8 mouse cellular contexts compared by ENCODE assay signal in genomic region chr12:105336094-105336420, GRCm38 (mm10). TPM values are rescaled to one million over a fixed set of nuclear protein-coding genes. Genes with fewer than 3 reads are reported as not detected.
DNase-seq lines count a peak whose midpoint lies in the region; ATAC-seq and TF ChIP-seq lines count a peak whose summit lies in the region.

No protein-coding gene starts in this region.

- TF ChIP-seq CTCF in lung, embryonic 14.5 days (IDR thresholded peaks at IDR 0.05; ENCODE audit: low read depth), result no peak

- H3K27me3 ChIP-seq in lung, embryonic 14.5 days (ENCODE audit: insufficient read depth, low read length), result peaks cover 29% of the 10 kb centered on the region
- peaks cover 10% of the 10 kb centered on the region; the same call in 1 of the 2 replicates for H3K27me3 ChIP-seq in limb, embryonic 11.5 days (ENCODE audit: control insufficient read depth, insufficient read depth, low read length)
- H3K27me3 ChIP-seq in stomach, embryonic 16.5 days (ENCODE audit: control insufficient read depth, insufficient read depth, low read length), result peaks cover 31% of the 10 kb centered on the region

- H3K36me3 ChIP-seq in lung, embryonic 14.5 days (ENCODE audit: insufficient read depth), result no peaks in the 10 kb centered on the region
- no peaks in the 10 kb centered on the region for H3K36me3 ChIP-seq in limb, embryonic 11.5 days (ENCODE audit: control insufficient read depth, insufficient read depth, low read length)
- H3K36me3 ChIP-seq in stomach, embryonic 16.5 days (ENCODE audit: control insufficient read depth, insufficient read depth, low read length), result no peaks in the 10 kb centered on the region

- DNase-seq in cerebellum, postnatal 25 days, result no peak
- DNase-seq in lung, embryonic 14.5 days, result no peak
- DNase-seq in lung, postnatal 10 days, result no peak
- DNase-seq in limb, embryonic 11.5 days (ENCODE audit: low spot score), result no peak
- DNase-seq in layer of hippocampus, adult 8-10 months (ENCODE audit: low spot score in 2 of 2), result no peak
- DNase-seq in thymus, postnatal 25 days, result no peak

- peak overlapping the region; percentile 43 for H3K9ac ChIP-seq in lung, embryonic 14.5 days
- no peak overlapping the region for H3K9ac ChIP-seq in limb, embryonic 11.5 days (ENCODE audit: low read length)
- no peak overlapping the region for H3K9ac ChIP-seq in stomach, embryonic 16.5 days (ENCODE audit: low read length)

- H3K4me3 ChIP-seq in lung, embryonic 14.5 days (ENCODE audit: low read depth, low read length), result peak overlapping the region; percentile 60
- H3K4me3 ChIP-seq in limb, embryonic 11.5 days (ENCODE audit: low read depth, low read length), result peak overlapping the region; percentile 53
- H3K4me3 ChIP-seq in stomach, embryonic 16.5 days (replicated peaks; ENCODE audit: low read length), result peak overlapping the region; percentile 57

- no peaks in the 10 kb centered on the region for H3K4me1 ChIP-seq in lung, embryonic 14.5 days (ENCODE audit: insufficient read depth)
- no peaks in the 10 kb centered on the region for H3K4me1 ChIP-seq in limb, embryonic 11.5 days (ENCODE audit: control insufficient read depth, insufficient read depth, low read length)
- no peaks in the 10 kb centered on the region for H3K4me1 ChIP-seq in stomach, embryonic 16.5 days (ENCODE audit: control insufficient read depth, insufficient read depth, low read length)

- ATAC-seq in cerebellum, adult (ENCODE audit: insufficient number of reproducible peaks, low FRiP score, low TSS enrichment), result peak; percentile 19; the same call in 1 of the 2 replicates
- ATAC-seq in lung, embryonic 14.5 days (ENCODE audit: insufficient read depth), result no peak
- no peak; the same call in 1 of the 2 replicates for ATAC-seq in limb, embryonic 11.5 days (ENCODE audit: insufficient number of reproducible peaks, low FRiP score, low TSS enrichment, low read depth)
- peak; percentile 9; the same call in 1 of the 2 replicates for ATAC-seq in stomach, embryonic 16.5 days (ENCODE audit: insufficient read depth, low FRiP score)

- no peaks in the 10 kb centered on the region for H3K9me3 ChIP-seq in lung, embryonic 14.5 days (ENCODE audit: low read depth, low read length)
- H3K9me3 ChIP-seq in limb, embryonic 11.5 days (ENCODE audit: control insufficient read depth, low read length), result no peaks in the 10 kb centered on the region
- no peaks in the 10 kb centered on the region for H3K9me3 ChIP-seq in stomach, embryonic 16.5 days (replicated peaks; ENCODE audit: control insufficient read depth, low read length)

- no peak overlapping the region for H3K27ac ChIP-seq in lung, embryonic 14.5 days (ENCODE audit: low read depth)
- H3K27ac ChIP-seq in limb, embryonic 11.5 days (replicated peaks; ENCODE audit: low read depth, low read length), result no peak overlapping the region
- H3K27ac ChIP-seq in stomach, embryonic 16.5 days (ENCODE audit: low read length), result no peak overlapping the region

- H3K4me2 ChIP-seq in lung, embryonic 14.5 days, result peak overlapping the region; percentile 99
- H3K4me2 ChIP-seq in limb, embryonic 11.5 days (ENCODE audit: low read depth, severe bottlenecking), result peak overlapping the region; percentile 99
- peak overlapping the region; percentile 95 for H3K4me2 ChIP-seq in stomach, embryonic 16.5 days (ENCODE audit: low read depth, low read length)

- 19% methylated on average over 8 of the region's 8 CpGs for WGBS in lung, embryonic 14.5 days
- 10% methylated on average over 8 of the region's 8 CpGs for WGBS in limb, embryonic 11.5 days
- 23% methylated on average over 8 of the region's 8 CpGs for WGBS in stomach, embryonic 16.5 days

RNA-seq across cellular contexts. Expression of gene Tunar, which starts 2.4 kb away (rescaled TPM):
- polyA plus RNA-seq in lung, embryonic 14.5 days (2014; fragmentation: Nextera tagmentation; extraction: Ambion mirVana), result 0.19 and 0.21 TPM in 2 replicates
- polyA plus RNA-seq in limb, embryonic 11.5 days (2014; fragmentation: Nextera tagmentation; extraction: Ambion mirVana), result 0.20 and 0.27 TPM in 2 replicates
- 0.15 and 0.17 TPM in 2 replicates for polyA plus RNA-seq in stomach, embryonic 16.5 days (2015; fragmentation: Nextera tagmentation; extraction: Ambion mirVana)
- 10 to 100 TPM; 13.1 to 15.3 (median 14.0) TPM for total RNA-seq in layer of hippocampus, adult 8-10 months (2022)

Comparison
In these comparisons a context has a peak if more than half of its experiments do, and no peak if none do; other contexts are left out.
1. ATAC-seq: peak in cerebellum, adult (single experiment) and stomach, embryonic 16.5 days (single experiment); none in lung, embryonic 14.5 days (single experiment) and limb, embryonic 11.5 days (single experiment).
2. Peak in every context shown above with its lines, with median percentiles within 50 percentile points of each other: H3K4me2 ChIP-seq and H3K4me3 ChIP-seq.